Mouse (Mus musculus): Measurements from ENCODE around the gene Nox1.
A peak's percentile ranks its signal among the peaks of the same experiment; 100 is the strongest.
"Not testable (repeated sequence)": the region's sequence is repeated elsewhere in the genome, so short reads cannot be mapped to it uniquely, and the experiment has no call there.

The Nox1 gene

DNA sequence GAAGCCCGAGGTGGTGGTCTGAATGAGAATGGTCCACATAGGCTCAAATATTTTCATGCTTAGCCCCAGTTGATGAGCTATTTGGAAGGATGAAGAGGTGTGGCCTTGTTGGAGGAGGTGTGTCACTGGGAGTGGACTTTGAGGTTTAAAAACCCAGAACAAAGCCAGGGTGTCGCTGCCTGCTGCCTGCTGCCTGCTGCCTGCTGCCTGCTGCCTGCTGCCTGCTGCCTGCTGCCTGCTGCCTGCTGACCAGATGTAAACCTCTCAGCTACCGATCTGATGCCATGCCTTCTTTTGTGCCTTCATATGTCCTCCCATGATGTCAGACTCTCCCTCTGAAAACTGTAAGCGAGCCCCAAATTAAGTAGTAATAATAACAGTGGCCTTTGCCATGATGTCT lies at the start of gene Nox1:
Nox1 (minus strand) TSS at position 101 of the 400 bp plus-strand sequence.
- DNase-seq (ENCODE audit: low spot score), result no peak

GRCm38 (mm10) chrX:134262129-134262528 lies 40.4 kb upstream of the Nox1 start:
- no peak for DNase-seq (ENCODE audit: low spot score)

DNA sequence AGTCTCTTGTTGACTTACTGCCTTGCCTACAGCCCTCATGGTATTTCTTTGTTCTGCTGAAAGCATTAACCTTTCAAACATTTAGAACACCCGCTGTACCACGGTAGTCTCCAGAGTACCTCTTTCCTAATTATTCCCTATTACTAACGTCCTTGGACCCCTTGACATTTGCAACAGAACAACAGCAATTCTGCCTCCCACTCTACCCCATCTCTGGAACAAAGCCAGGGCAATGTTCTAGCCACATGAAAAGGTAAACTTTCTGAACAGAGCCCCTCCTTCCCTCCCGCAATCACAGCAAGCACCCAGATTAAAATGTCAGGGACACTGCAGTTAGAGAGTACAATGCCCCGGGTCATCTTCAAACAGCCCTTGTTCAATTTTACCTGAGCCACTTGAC lies 39.4 kb upstream of the Nox1 start:
- no peak for DNase-seq (ENCODE audit: low spot score)

DNA sequence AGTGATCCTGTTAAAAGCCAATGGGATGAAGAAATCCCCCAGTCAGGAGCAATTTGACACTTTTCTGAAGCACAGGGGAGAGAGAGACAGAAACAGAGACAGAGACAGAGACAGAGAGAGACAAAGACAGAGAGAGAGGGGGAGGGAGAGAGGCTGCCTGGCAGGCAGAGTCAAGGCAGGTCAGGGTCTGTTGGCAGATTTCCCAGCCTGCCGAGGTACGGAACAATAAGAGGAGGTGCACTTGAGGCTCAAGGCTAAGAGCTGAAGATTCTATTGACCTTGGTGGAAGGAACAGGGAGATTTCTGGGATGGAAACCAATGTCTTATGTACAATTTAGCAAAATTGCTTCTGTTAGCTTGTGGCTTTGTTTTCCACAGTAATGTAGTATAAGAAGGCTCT lies 26.4 kb upstream of the Nox1 start:
- no peak for DNase-seq (ENCODE audit: low spot score)

DNA sequence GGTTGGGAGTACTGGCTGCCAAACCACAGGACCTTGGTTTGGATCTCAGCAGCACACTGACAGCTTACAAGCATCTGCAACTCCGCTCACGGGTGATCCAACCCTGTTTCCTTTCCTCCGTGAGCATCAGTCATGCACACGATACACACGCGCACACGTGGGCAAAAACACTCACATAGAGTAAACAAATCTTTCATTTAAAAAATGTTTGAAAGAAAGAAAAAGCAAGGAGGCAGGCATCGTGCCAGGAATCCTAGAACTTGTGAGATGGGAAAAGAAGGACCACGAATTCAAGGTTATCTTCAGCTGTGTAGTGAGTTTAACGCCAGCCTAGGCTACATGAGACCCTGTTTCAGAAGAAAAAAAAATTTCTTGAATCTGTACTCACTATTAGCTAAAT lies 24.2 kb upstream of the Nox1 start:
- DNase-seq (ENCODE audit: low spot score), result no peak

- no peak for DNase-seq (ENCODE audit: low spot score)
Measured at GRCm38 (mm10) chrX:134238266-134238665, 16.5 kb upstream of the Nox1 start.

DNA sequence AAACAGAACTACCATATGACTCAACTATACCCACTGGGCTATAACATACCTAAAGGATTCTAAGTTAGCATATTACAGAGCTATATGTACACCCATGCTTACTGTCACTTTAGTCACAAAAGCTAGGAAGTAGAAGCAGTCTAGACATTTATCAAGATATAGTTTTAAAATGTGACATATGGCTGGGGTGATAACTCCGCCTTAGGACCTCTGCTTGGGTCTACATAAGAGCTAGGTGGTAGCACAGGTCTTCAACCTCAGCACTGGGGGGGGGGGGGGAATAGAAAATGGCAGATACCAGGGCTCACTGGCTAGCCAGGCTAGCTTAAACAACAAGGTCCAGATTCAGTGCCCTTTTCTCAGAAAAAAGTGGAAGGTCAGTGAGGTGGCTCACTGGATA lies 11.3 kb upstream of the Nox1 start:
- no peak for DNase-seq (ENCODE audit: low spot score)

DNA sequence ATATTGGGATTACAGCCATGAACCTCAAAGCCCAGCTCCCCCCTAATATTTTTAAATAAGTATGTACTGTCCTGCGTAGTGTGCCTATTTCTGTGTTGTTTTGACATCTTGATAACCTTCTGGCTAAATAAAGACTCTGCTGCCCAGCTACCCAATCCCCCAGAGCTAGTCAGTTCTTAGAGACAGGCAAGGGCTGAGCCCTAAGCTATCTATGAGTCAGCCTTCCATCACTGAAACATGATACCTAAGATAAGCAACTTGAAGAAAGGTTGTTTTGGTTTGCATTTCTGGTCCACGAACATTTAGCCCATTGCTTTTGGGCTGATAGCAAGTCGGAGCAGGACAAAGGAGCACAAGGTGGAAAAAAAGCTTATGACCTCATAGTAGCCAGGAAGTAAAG lies 1.1 kb downstream of the Nox1 start:
- no peak for DNase-seq (ENCODE audit: low spot score)

- DNase-seq (ENCODE audit: low spot score), result no peak
Measured at GRCm38 (mm10) chrX:134218161-134218560, 3.6 kb downstream of the Nox1 start.

DNA sequence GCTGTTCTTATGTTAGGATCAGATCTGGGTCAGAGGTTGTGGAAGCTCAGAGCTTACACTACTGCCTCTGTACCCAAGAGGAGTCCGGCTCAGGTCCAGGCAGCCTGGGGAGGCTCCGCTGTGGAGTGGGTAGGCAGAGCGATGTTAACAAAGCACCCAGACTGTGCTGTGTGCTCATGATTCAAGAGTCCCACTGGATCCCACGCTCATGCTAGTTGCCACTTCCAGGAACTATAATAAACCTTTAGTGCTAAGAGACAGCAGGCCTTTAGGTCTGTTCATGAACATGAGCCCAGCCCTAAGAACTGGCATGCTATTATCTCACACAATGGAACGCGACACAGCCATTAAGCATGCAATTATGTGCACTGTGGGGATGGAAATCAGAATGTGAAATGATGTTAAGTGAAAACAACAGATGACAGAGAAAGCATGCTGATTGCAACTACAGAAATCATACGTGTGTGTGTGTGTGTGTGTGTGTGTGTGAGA lies 10.6 kb downstream of the Nox1 start:
- no peak for DNase-seq (ENCODE audit: low spot score)

- DNase-seq (ENCODE audit: low spot score), result no peak
Measured at GRCm38 (mm10) chrX:134208491-134208890, 13.3 kb downstream of the Nox1 start.

GRCm38 (mm10) chrX:134187201-134187600 lies 34.6 kb downstream of the Nox1 start, which contains the start of gene Arl13a:
Gene Arl13a (plus strand): TSS chrX:134187501.
- not testable (repeated sequence) for DNase-seq (ENCODE audit: low spot score)

GRCm38 (mm10) chrX:134174699-134175098 lies 47.1 kb downstream of the Nox1 start:
- no peak for DNase-seq (ENCODE audit: low spot score)

DNA sequence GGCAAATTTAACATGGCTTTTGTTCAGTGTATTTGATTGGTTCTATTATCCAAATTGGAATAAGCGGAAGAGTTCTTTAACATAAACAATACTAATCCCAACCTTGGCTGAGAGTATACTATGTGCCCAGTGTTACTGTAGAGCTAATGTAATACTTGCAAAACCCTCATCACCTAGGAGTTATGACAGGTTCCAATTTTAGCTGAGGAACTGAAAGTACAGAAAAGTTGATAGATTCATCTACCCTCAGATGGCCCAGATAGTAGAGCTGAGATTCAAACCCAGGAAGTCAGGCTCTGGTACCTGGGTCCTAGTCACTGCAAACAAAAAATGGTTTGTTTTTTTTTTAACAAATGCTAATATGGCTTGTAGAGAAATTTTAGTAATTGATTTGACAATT lies 51.2 kb downstream of the Nox1 start:
- DNase-seq (ENCODE audit: low spot score), result no peak

DNA sequence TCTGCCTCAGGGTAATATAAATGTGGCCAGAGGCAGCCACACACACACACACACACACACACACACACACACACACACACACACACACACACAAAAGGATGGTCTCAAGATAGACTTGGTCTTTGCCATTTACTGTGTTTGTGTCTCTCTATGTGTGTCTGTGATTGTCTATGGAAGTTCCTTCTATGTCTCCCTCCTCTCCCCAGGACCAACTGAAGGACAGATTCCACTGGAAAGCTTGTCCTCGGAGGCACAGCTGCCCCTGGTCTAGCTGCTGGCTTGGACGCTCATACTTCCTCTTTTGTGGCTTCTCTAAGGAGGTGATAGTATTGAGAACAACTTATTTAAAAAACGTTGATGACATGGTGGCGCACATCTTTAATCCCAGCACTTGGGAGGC lies 58.3 kb downstream of the Nox1 start:
- no peak for DNase-seq (ENCODE audit: low spot score)

DNA sequence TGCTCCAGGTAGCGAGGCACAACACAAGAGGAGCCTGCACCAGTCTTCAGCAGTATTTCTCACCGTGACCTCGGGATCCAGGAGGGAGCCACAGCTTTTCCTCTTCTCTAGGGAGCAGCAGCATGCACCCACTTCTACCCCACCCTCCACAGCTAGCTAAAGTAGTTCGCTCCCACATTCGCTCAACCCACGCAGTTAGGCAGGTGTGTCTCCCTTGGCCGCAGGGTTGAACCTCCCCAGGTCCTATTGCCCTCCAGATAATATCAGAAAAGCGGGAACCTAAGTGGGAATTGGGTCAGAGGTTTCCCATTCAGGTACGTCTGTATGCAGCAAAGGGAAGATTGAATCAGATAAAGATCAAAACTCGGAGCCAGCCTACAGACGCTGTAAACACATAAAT lies 58.9 kb downstream of the Nox1 start:
- no peak for DNase-seq (ENCODE audit: low spot score)

DNA sequence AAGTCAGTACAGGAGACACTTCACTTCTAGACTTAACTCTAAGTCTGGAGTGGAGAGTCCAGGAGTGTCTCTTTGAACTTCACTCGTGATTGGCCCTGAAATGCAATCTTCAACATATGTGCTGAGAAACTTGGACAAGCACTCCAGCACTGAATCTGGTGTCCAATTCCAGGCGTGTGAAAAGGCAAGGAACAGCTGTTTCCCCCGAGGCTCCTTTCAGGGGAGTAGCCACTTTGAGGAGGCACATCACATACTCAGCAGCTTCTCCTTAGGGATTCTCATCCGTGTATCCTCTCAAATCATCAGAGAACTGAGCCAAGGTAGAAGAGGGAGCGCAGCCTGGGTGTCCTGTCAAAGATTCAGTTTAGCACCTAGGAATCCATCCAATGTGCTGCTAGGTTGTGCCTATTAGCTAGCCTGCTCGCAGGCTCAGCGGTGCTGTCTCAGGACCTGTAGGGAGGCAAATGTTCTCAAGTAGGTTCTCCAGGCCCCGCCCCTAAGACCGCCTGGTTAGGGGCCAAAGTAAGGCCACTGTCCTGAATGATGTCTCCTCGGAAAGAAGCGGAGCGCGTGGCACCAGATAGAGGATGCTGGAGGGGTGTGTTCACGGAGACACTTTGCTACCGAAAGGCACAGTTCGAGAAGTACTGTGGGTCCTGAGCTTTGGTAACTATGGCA lies 59.6 kb downstream of the Nox1 start, which contains the start of gene Xkrx:
Xkrx (minus strand) TSS at position 34 of the 678 bp plus-strand sequence.
- no peak for DNase-seq (ENCODE audit: low spot score)

DNA sequence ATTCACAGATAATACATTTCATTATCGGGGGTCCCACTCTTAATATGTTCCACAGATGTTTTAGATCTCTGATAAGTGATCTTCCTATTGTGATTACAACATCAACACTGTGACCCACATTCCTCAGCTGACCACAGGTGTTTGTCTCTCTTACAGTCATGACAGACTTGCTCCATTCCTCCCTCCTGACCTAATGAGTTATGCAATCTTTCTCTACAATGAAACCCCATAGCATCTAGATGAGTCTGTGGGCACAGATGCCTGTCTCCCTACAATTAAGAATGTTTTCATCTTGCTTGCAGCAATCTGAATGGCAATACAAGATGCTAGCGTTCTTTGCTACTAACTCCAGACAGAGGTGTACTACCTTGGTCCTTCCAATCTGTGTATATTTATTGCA lies 61.3 kb downstream of the Nox1 start:
- DNase-seq (ENCODE audit: low spot score), result no peak

DNA sequence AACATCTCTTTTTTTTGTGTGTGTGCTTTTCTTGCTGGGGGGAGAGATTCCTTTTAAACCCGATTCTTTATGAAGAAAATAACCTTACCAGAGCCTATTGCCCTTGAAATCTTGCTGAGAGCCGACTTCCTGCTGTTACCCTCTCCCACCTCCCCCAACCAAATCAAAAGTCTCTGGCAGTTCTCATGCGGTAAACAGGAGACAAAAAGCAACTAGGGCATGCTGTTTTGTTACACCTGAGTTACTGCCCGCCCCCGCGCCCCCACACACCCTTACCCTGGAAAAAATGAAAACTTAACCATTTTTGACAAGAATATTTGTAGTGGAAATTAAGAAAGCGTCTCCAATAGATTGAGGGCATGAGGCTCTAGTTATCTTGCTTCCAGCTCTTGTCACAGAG lies 63.6 kb downstream of the Nox1 start:
- no peak for DNase-seq (ENCODE audit: low spot score)

- no peak for DNase-seq (ENCODE audit: low spot score)
Measured at GRCm38 (mm10) chrX:134141986-134142385, 79.8 kb downstream of the Nox1 start.

DNA sequence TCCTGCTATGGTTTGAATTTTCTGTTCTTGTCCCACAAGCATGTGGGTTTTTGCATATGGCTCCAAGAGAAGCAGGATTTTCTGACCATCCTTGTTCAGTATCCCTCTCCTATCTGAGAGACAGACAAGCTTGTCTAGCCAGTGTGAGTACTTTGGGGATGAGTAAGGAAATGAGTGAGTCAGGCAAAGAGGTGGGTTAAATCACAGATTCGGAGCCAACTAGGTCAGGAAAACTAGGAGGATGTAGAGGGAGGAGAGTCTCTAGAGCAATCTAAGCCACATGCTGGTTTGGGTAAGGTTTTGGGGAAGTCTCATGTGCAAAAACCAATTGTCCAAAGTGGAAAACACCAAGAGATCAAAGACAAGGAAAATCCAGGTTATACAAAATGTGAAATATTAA lies 80.2 kb downstream of the Nox1 start:
- no peak for DNase-seq (ENCODE audit: low spot score)

GRCm38 (mm10) chrX:134140024-134140423 lies 81.7 kb downstream of the Nox1 start:
- DNase-seq (ENCODE audit: low spot score), result no peak

DNA sequence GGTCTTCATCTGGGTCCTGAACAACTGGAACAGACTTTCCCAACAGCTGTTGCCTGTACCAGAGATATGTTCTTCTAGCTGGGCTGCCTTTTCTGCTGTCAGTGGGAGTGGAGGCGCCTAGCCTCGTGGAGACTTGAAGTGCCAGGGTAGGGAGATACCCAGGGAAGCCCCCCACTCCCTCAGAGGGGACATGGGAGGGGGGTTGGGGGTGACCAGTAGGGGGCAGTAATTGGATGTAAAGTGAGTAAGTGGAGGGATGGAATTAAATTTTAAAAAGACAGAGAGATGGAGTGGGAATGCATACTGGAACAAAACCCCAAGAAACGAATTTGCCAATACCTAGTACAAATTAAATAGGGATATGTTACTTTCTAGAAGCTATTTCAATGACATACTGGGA lies 87.9 kb downstream of the Nox1 start:
- no peak for DNase-seq (ENCODE audit: low spot score)

- DNase-seq (ENCODE audit: low spot score), result peak; percentile 58
Measured at GRCm38 (mm10) chrX:134132295-134132694, 89.5 kb downstream of the Nox1 start.

Data from adipocyte (in vitro differentiated cells).